Comparison of ENCODE assay signal across 8 mouse cellular contexts in genomic region chr11:58171459-58172091, GRCm38 (mm10). TPM values are rescaled to one million over a fixed set of nuclear protein-coding genes. Genes with fewer than 3 reads are reported as not detected.
DNase-seq lines count a peak whose midpoint lies in the region; ATAC-seq lines count a peak whose summit lies in the region.

Mrpl22 (plus strand) TSS chr11:58171661.

- peak within 1 kb of the TSS; percentile 73 for H3K4me2 ChIP-seq in hindbrain, embryonic 16.5 days (ENCODE audit: low read length)

- DNase-seq in WW6 (ENCODE audit: low read depth, low spot score): peak; percentile 98
- DNase-seq in cerebellum, postnatal 4 days (ENCODE audit: low spot score in 2 of 2): peak; percentile 92 to 96
- peak; percentile 95 for DNase-seq in gastrocnemius, adult 18-20 months (ENCODE audit: low spot score)
- DNase-seq in left cerebral cortex, adult 18-20 months (ENCODE audit: low spot score in 2 of 2): peak; percentile 97
- DNase-seq in right cerebral cortex, adult 18-20 months: peak; percentile 96
- peak; percentile 88 for DNase-seq in urinary bladder, postnatal 10 days (ENCODE audit: low spot score)

- H3K9ac ChIP-seq in hindbrain, embryonic 16.5 days (ENCODE audit: low read depth, low read length): peak within 1 kb of the TSS; percentile 72

- 1% methylated on average over 34 of the region's 34 CpGs for WGBS in hindbrain, embryonic 16.5 days
- 1% methylated on average over 34 of the region's 34 CpGs for WGBS in macrophage (ENCODE audit: missing documents)

- peaks cover 22% of the 10 kb centered on the region; the same call in 1 of the 2 replicates for H3K79me2 ChIP-seq in macrophage (ENCODE audit: inconsistent target)

- H3K27ac ChIP-seq in hindbrain, embryonic 16.5 days (ENCODE audit: low read depth, low read length): peak within 1 kb of the TSS; percentile 66
- H3K27ac ChIP-seq in macrophage: peak within 1 kb of the TSS; percentile 40

- H3K27me3 ChIP-seq in hindbrain, embryonic 16.5 days (replicated peaks; ENCODE audit: control insufficient read depth, insufficient read depth, low read length): no peaks in the 10 kb centered on the region

- H3K4me1 ChIP-seq in hindbrain, embryonic 16.5 days (ENCODE audit: control insufficient read depth, insufficient read depth, low read depth, low read length): peaks cover 17% of the 10 kb centered on the region

- peak; percentile 81 for ATAC-seq in hindbrain, embryonic 16.5 days

- peaks cover 13% of the 10 kb centered on the region for H3K36me3 ChIP-seq in hindbrain, embryonic 16.5 days (ENCODE audit: control insufficient read depth, insufficient read depth, low read length)
- H3K36me3 ChIP-seq in macrophage (ENCODE audit: inconsistent target): peaks cover 35% of the 10 kb centered on the region

- no peaks in the 10 kb centered on the region for H3K9me3 ChIP-seq in hindbrain, embryonic 16.5 days (ENCODE audit: control insufficient read depth, low read length)

- H3K4me3 ChIP-seq in hindbrain, embryonic 16.5 days (ENCODE audit: low read length): peak within 1 kb of the TSS; percentile 75
- H3K4me3 ChIP-seq in macrophage (ENCODE audit: inconsistent target): peak within 1 kb of the TSS; percentile 96

RNA-seq across cellular contexts. Expression of gene Mrpl22, which starts in this region (rescaled TPM):
- total RNA-seq in gastrocnemius, adult 18-20 months (2021): 10 to 100 TPM; 44.2 to 47.3 TPM
- polyA plus RNA-seq in hindbrain, embryonic 16.5 days (2015; fragmentation: Nextera tagmentation; extraction: Ambion mirVana): 90.2 and 92.1 TPM in 2 replicates
- total RNA-seq in left cerebral cortex, adult 18-20 months (2021): 10 to 100 TPM; 36.0 to 39.6 TPM
- total RNA-seq in macrophage (2018; cell fraction: chromatin; rRNA removed): 10 to 100 TPM in 8 of 26 experiments, 1 to 10 TPM in 16, not detected in 2; 1.6 to 17.9 (median 7.6) TPM
- total RNA-seq in macrophage (2018; cell fraction: cytosol; rRNA removed): 10 to 100 TPM; 20.4 to 48.3 (median 34.8) TPM
- 10 to 100 TPM in 14 of 26 experiments, 1 to 10 TPM in 12; 3.3 to 20.5 (median 10.5) TPM for total RNA-seq in macrophage (2018; cell fraction: nucleus; rRNA removed)
- 36.9 to 51.5 TPM (median 42.8 TPM) in 3 replicates for polyA plus RNA-seq in macrophage (2018)

Comparison
In these comparisons a context has a peak if more than half of its experiments do, and no peak if none do; other contexts are left out.
1. Peak in every context shown above with its lines: DNase-seq, ATAC-seq, H3K4me3 ChIP-seq and H3K27ac ChIP-seq.